Mouse (Mus musculus) olfactory bulb, adult 2 months (tissue): ENCODE data around the gene Slc6a2.

ENCODE experiments used
- CTCF ChIP-seq: fragments of 200-500 bp; IDR thresholded peaks from 2 replicates; pipeline ENCODE4 v1.5.1; 2012; ENCODE audit warnings: low read depth, mild to moderate bottlenecking, low read length, moderate library complexity; ENCODE audit not compliant: insufficient read depth
- POLR2A ChIP-seq: fragments of 200-500 bp; IDR thresholded peaks from 2 replicates; pipeline ENCODE4 v1.6.1; 2012; ENCODE audit warnings: mild to moderate bottlenecking, low read depth, low read length, moderate library complexity; ENCODE audit not compliant: insufficient read depth

GRCm38 (mm10) chr8:93021738-93022137, 61.9 kb downstream of the Slc6a2 start:
- TF ChIP-seq POLR2A: no peak
- TF ChIP-seq CTCF: no peak
